In genomic region chr14:25938004-25938403, GRCm38 (mm10) we compare ENCODE assay signal across 9 mouse cellular contexts. TPM values are rescaled to one million over a fixed set of nuclear protein-coding genes. Genes with fewer than 3 reads are reported as not detected.
"Had no signal": no experiment of that assay in that cellular context is flagged by ENCODE, and none has a peak within 500 bp of the region (broad histone marks: within the 10 kb centered on the region; RNA-seq: fewer than 3 reads in every experiment).

TSS of gene Cphx1 (plus strand) at chr14:25938304.

RNA-seq across cellular contexts. Expression of gene Cphx1, which starts in this region (rescaled TPM):
- polyA plus RNA-seq: neural tube, embryonic 13.5 days; neural tube, embryonic 14.5 days; neural tube, embryonic 15.5 days; small intestine, adult 2 months; spleen, adult 2 months; stomach, embryonic 16.5 days; thymus, adult 2 months; thymus, postnatal 0 days; urinary bladder, adult 2 months had no signal
